Mouse (Mus musculus) heart, embryonic 12.5 days (tissue): ENCODE measurements around the gene Thsd4. TPM values are rescaled to one million over a fixed set of nuclear protein-coding genes. Genes with fewer than 3 reads are reported as not detected.

Source experiments
- ATAC-seq: fragments of 200-750 bp; cut with Nextera tagmentation; 2 replicates; pipeline ENCODE4 v1.8.0; 2017; ENCODE audit warnings: moderate TSS enrichment, moderate library complexity; ENCODE audit not compliant: insufficient number of reproducible peaks, low FRiP score
- H3K27ac ChIP-seq: fragments of 300-500 bp; sonication (generic); 2 replicates; pipeline ENCODE4 v1.5.1; 2016; ENCODE audit warnings: mild to moderate bottlenecking, moderate library complexity; ENCODE audit not compliant: poor library complexity, severe bottlenecking
- H3K27me3 ChIP-seq: fragments of 300-500 bp; sonication (generic); replicated peaks from 2 replicates; pipeline ENCODE4 v1.6.1; 2016; ENCODE audit warnings: mild to moderate bottlenecking, moderate library complexity
- H3K36me3 ChIP-seq: fragments of 300-500 bp; sonication (generic); 2 replicates; pipeline ENCODE4 v1.6.1; 2016; ENCODE audit warnings: mild to moderate bottlenecking, moderate library complexity
- H3K4me1 ChIP-seq: fragments of 300-500 bp; sonication (generic); replicated peaks from 2 replicates; pipeline ENCODE4 v1.6.1; 2016; ENCODE audit warnings: mild to moderate bottlenecking
- H3K4me2 ChIP-seq: fragments of 300-500 bp; sonication (generic); 2 replicates; pipeline ENCODE4 v1.6.1; 2016; ENCODE audit warnings: mild to moderate bottlenecking, moderate library complexity
- H3K4me3 ChIP-seq: fragments of 300-500 bp; sonication (generic); 2 replicates; pipeline ENCODE4 v1.5.1; 2016; ENCODE audit warnings: mild to moderate bottlenecking
- H3K9ac ChIP-seq: fragments of 300-500 bp; sonication (generic); 2 replicates; pipeline ENCODE4 v1.6.1; 2016; ENCODE audit warnings: mild to moderate bottlenecking, moderate library complexity
- H3K9me3 ChIP-seq: fragments of 300-500 bp; sonication (generic); replicated peaks from 2 replicates; pipeline ENCODE4 v1.6.1; 2016; ENCODE audit warnings: mild to moderate bottlenecking, moderate library complexity
- WGBS: fragments of 180-500 bp; shearing (Covaris S2); methylation state at CpG from one replicate; pipeline ENCODE4 v1.1.7; 2016; 5-methylcytosine and 5-hydroxymethylcytosine counted together
- polyA plus RNA-seq: library from polyadenylated mRNA; unstranded; fragments of >200 nt; fragmentation: Nextera tagmentation; extraction: Ambion mirVana; gene quantifications from 2 replicates; pipeline ENCODE4 v1.2.1, GENCODE M21; 2016

The Thsd4 gene
- polyA plus RNA-seq, 1 experiment from 2014 or later, result 12.4 TPM

DNA sequence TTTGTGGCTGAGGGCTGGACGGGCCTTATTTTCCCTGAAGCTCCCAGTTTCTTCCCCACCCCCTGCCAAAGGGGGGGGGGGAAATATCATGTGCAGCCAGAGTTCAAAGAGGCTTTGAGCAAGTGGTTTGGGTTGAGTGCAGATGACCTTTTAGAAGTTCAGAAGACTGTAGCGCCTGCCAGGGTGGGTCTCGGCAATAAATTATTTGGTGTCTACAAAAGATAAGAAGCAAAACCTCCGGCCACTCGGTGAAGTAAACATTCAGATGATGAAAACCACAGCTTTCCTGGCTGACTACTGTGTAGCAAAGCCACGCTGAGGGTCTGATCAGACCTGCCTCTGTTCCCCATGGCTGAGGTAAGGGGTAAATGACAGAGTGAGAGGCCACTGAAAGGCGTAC is 116.1 kb downstream of the Thsd4 start:
- Histone ChIP-seq H3K36me3 (no peaks in the 10 kb centered on the region), H3K4me2 (no peak overlapping the region), H3K4me1 (peaks cover 8% of the 10 kb centered on the region; the same call in 1 of the 2 replicates), H3K9me3 (no peaks in the 10 kb centered on the region), H3K9ac (no peak overlapping the region), H3K27me3 (no peaks in the 10 kb centered on the region), H3K4me3 (no peak overlapping the region), H3K27ac (no peak overlapping the region)
- ATAC-seq, result no peak
- WGBS, result 53% methylated on average over 7 of the region's 7 CpGs

DNA sequence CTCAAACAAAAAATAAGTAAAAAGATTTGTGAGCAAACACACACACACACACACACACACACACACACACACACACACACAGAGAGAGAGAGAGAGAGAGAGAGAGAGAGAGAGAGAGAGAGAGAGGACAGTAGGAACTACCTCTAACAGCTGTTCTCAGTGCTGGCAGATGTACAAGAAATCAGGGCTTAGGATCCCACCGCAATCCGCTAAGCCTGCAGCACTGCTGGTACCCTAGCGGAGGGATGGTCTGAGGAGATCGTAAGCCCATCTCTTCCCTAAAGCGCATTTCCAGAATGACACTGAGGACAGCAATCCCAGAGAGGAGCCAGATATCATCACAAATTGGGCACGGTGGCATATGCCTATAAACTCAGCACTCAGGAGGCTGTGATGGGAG is 119.2 kb downstream of the Thsd4 start:
- Histone ChIP-seq H3K4me2 (no peak overlapping the region), H3K27me3 (no peaks in the 10 kb centered on the region), H3K27ac (no peak overlapping the region), H3K4me1 (peaks cover 8% of the 10 kb centered on the region; the same call in 1 of the 2 replicates), H3K9me3 (no peaks in the 10 kb centered on the region), H3K4me3 (no peak overlapping the region), H3K9ac (no peak overlapping the region), H3K36me3 (no peaks in the 10 kb centered on the region)
- 94% methylated on average over 6 of the region's 6 CpGs for WGBS
- no peak for ATAC-seq

DNA sequence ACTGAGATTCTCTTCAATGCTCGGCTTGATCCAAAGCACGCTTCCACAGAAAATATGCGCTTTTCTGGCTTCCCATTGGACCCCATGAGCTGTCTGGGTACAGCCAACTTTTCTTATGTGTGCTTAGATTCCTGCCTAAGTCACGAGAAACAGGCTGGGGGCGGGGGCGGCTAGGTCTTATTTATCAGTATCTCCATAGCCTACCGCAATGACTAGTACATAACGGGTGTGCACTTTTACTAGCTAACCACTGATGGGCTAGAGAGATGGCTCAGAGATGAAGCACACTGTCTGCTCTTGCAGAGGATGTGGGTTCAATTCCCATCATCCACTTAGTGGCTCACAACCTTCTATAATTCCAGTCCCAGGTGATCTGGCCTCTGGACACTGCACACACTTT is 121.8 kb downstream of the Thsd4 start:
- no peak overlapping the region for H3K4me2 ChIP-seq
- no peaks in the 10 kb centered on the region for H3K9me3 ChIP-seq
- no peak overlapping the region for H3K27ac ChIP-seq
- H3K27me3 ChIP-seq, result no peaks in the 10 kb centered on the region
- no peak overlapping the region for H3K9ac ChIP-seq
- WGBS, result 87% methylated on average over 8 of the region's 8 CpGs
- ATAC-seq, result no peak
- H3K4me3 ChIP-seq, result no peak overlapping the region
- no peaks in the 10 kb centered on the region for H3K36me3 ChIP-seq
- 0 out of 2 replicates have a peak, but pooled peaks cover 2% of the 10 kb centered on the region for H3K4me1 ChIP-seq

DNA sequence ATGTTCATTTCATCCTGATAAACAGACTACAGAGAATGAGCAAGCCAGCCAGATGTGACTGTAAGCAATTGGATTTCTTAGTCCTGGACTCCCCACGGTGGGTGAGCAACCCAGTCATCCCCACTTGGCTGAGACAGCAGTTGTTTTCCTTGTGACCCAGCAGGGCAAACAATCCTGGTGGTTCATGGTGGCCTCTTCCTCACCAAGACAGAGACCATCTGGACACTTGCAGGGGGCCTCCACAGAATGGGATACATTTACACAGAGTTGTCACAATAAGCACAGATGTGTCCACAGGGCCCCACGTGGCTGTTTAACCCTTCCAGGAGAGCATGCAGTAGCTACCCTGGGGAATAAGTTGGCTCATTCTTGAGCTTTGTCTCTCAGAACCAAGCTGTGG is 123.8 kb downstream of the Thsd4 start:
- H3K4me2 ChIP-seq, result no peak overlapping the region
- H3K36me3 ChIP-seq, result peaks cover 4% of the 10 kb centered on the region; the same call in 1 of the 2 replicates
- H3K9ac ChIP-seq, result no peak overlapping the region
- no peaks in the 10 kb centered on the region for H3K27me3 ChIP-seq
- no peak overlapping the region for H3K27ac ChIP-seq
- no peak overlapping the region for H3K4me3 ChIP-seq
- H3K4me1 ChIP-seq, result 0 out of 2 replicates have a peak, but pooled peaks cover 2% of the 10 kb centered on the region
- H3K9me3 ChIP-seq, result no peaks in the 10 kb centered on the region
- no peak for ATAC-seq
- WGBS, result 45% methylated on average over 2 of the region's 2 CpGs

DNA sequence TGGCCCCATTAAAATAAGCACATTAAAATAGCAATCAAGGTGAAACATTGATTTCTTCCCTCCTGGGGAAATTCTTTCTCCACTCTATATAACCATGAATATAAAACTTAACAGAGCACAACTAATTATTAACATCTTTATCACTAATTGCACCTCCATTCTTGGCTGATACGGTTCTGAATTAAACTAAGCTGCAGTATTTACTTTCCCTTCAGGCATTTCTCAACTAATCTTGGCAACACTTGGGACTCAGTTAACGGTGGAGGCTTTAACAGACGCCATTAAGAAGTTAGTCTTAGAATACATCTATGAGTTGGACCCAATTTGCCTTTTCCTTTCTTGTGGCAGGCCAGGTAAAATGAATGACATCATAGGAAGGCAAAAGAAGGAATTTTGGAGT is 125.8 kb downstream of the Thsd4 start:
- no peak for ATAC-seq
- H3K9ac ChIP-seq, result no peak overlapping the region
- H3K4me1 ChIP-seq, result 0 out of 2 replicates have a peak, but pooled peaks cover under 1% of the 10 kb centered on the region
- no peak overlapping the region for H3K27ac ChIP-seq
- 79% methylated on average over 3 of the region's 3 CpGs for WGBS
- no peaks in the 10 kb centered on the region for H3K9me3 ChIP-seq
- H3K4me3 ChIP-seq, result no peak overlapping the region
- H3K4me2 ChIP-seq, result no peak overlapping the region
- no peaks in the 10 kb centered on the region for H3K27me3 ChIP-seq
- peaks cover 4% of the 10 kb centered on the region; the same call in 1 of the 2 replicates for H3K36me3 ChIP-seq

DNA sequence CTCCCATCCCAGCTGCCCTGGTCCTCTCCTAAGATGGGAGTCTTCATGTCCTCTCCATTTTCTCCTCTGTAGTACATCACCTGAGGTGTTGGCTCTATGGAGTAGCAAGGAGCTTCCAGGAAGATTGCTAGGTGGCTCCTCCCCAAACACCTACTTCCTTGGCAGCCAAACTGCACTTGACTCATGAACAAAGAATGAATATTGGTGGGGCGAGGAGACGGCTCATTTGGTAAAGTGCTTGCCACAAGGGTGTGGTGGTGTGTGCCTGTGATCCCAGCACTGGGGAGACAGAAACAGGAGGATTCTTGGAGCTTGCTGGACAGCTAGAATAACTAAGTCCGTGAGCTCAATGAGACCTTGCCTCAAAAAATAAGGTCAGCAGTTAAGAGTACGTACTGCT is 128.9 kb downstream of the Thsd4 start:
- peaks cover 4% of the 10 kb centered on the region; the same call in 1 of the 2 replicates for H3K36me3 ChIP-seq
- no peaks in the 10 kb centered on the region for H3K4me1 ChIP-seq
- H3K27me3 ChIP-seq, result no peaks in the 10 kb centered on the region
- H3K9me3 ChIP-seq, result no peaks in the 10 kb centered on the region
- no peak overlapping the region for H3K27ac ChIP-seq
- no peak overlapping the region for H3K4me3 ChIP-seq
- ATAC-seq, result no peak
- H3K4me2 ChIP-seq, result no peak overlapping the region
- WGBS, result 80% methylated on average over 4 of the region's 4 CpGs
- no peak overlapping the region for H3K9ac ChIP-seq

DNA sequence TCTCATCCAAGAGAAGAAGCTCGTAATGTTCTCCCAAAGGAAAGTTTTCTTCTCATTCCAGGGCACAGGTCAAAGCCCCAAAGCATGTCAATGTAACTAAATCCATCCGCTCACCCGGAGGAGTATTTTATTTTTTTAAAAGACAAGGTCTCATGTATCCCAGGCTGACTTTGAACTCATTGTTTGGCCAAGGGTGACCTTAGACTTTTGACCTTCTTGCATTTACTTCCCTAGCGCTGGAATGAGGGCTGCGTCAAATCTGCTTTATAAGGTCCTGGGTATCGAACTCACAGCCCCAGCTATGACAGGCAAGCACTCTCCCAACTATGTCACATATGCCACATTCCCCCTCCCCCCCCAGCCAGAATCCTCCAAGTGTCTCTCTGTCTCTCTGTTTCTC is 137.1 kb downstream of the Thsd4 start:
- 81% methylated on average over 6 of the region's 6 CpGs for WGBS
- Histone ChIP-seq H3K9ac (no peak overlapping the region), H3K36me3 (no peaks in the 10 kb centered on the region), H3K27me3 (no peaks in the 10 kb centered on the region), H3K4me3 (no peak overlapping the region), H3K27ac (no peak overlapping the region), H3K9me3 (no peaks in the 10 kb centered on the region), H3K4me1 (no peaks in the 10 kb centered on the region), H3K4me2 (no peak overlapping the region)
- ATAC-seq, result no peak

DNA sequence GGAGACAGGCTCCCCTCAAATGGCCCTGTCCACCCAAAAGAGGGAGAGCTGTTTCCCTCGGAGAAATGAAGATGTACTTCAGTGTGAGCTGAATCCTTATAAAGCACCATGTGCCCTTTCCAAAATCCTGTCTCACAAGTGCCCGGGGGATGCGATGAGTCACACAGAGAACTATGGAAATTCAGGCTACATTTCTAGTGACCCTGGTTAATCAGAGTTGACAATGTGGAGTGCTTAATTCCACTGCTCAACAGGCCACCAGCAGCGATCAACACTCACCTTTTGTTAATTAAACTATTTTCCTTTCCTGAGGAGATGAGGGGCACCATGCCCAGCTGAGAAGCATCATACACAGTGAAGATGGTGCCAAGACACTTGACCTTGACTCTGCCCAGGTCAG is 138.9 kb downstream of the Thsd4 start:
- no peak overlapping the region for H3K4me3 ChIP-seq
- 69% methylated on average over 4 of the region's 4 CpGs for whole genome bisulfite sequencing

DNA sequence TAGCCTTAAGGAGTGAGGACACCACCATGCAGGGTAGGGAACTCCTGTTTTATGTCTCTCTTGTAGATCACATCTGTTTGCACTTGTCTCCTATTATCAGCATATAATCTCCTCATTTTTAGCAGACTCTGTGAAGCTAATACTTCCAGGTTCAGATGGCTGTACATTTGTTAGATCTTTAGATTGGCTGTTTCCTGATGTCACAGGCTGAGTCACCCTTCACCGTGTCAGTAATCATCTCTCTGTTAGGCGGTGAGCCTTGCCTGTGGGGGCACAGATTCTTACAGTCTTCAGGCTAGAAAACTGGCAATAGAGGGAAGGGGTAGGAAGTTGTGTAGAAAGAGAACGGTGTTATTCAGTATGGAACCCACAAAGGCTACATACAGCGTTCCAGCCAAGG is 139.3 kb downstream of the Thsd4 start:
- 68% methylated on average over 4 of the region's 4 CpGs for WGBS
- H3K27me3 ChIP-seq, result no peaks in the 10 kb centered on the region
- H3K36me3 ChIP-seq, result no peaks in the 10 kb centered on the region
- no peak overlapping the region for H3K4me3 ChIP-seq
- H3K4me2 ChIP-seq, result no peak overlapping the region
- no peak overlapping the region for H3K27ac ChIP-seq
- H3K9ac ChIP-seq, result no peak overlapping the region
- H3K4me1 ChIP-seq, result no peaks in the 10 kb centered on the region
- no peaks in the 10 kb centered on the region for H3K9me3 ChIP-seq
- no peak for ATAC-seq

More for the DNA sequence above, 138.9 kb downstream of the Thsd4 start:
- ATAC-seq, result no peak
- H3K4me1 ChIP-seq, result no peaks in the 10 kb centered on the region
- H3K27me3 ChIP-seq, result no peaks in the 10 kb centered on the region
- H3K36me3 ChIP-seq, result no peaks in the 10 kb centered on the region
- H3K9ac ChIP-seq, result no peak overlapping the region
- no peak overlapping the region for H3K4me2 ChIP-seq
- H3K9me3 ChIP-seq, result no peaks in the 10 kb centered on the region
- no peak overlapping the region for H3K27ac ChIP-seq

DNA sequence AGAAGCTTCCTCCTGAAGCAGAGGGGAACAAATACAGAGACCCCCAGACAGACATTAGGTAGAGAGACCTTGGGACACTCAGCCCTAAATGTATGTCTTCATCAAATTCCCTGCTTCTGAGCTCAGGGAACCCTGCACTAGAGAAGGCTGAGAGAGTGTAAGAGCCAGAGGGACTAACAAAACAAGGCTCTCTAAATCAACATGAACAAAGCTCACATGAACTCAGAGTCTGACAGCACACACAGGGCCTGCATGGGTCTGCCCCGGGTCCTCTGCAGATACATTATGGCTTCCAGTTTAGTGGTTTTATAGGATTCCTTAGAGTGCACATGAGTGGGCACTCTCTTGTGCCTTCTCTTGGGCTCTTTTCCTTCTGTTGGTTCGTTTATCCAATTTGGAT is 140.8 kb downstream of the Thsd4 start:
- Histone ChIP-seq H3K27ac (no peak overlapping the region), H3K4me3 (no peak overlapping the region), H3K4me1 (no peaks in the 10 kb centered on the region), H3K4me2 (no peak overlapping the region), H3K9me3 (no peaks in the 10 kb centered on the region), H3K36me3 (no peaks in the 10 kb centered on the region), H3K27me3 (no peaks in the 10 kb centered on the region), H3K9ac (no peak overlapping the region)
- ATAC-seq, result no peak
- 73% methylated on average over 2 of the region's 2 CpGs for WGBS

DNA sequence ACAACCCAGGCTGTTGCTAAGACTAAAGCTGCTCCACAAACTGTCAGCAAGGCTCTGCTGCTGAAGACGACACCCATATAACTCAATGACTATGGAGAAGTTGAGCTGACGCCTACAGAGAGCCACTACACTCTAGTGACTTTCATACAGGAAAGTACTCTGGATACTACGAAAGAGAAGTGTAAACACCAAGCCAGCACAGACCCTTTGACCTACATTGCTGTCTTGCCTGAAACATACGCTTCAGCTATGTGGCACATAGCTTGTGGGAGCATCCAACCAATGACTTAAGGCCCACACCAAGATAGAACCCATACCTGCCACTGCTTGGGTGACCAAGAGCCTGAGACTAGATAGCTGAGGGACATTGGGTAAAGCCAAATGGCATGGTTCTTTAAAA is 141.3 kb downstream of the Thsd4 start:
- WGBS, result 79% methylated on average over 4 of the region's 4 CpGs
- no peak overlapping the region for H3K4me3 ChIP-seq
- H3K27me3 ChIP-seq, result no peaks in the 10 kb centered on the region
- ATAC-seq, result no peak
- no peak overlapping the region for H3K9ac ChIP-seq
- H3K4me2 ChIP-seq, result no peak overlapping the region
- no peaks in the 10 kb centered on the region for H3K36me3 ChIP-seq
- H3K27ac ChIP-seq, result no peak overlapping the region
- H3K9me3 ChIP-seq, result no peaks in the 10 kb centered on the region
- no peaks in the 10 kb centered on the region for H3K4me1 ChIP-seq

DNA sequence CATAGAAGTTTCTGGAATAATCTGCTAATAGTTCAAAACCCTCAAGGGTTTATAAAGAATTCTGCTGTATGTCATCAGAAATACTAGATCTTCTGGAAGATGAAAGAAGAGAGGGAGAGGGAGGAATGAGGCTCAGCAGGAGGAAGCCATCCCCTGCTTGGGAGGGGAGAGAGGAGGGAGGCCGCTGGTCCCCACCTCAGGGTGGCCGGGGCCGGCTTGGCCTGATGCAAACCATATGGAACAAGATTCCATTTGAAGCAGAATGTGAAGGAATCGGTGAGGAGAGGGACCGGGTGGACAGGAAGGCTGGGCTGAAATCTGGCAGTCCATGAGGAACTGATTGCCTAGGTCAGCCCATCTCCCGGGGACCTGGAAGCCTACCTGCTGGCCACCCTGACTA is 143.6 kb downstream of the Thsd4 start:
- no peak overlapping the region for H3K27ac ChIP-seq
- 61% methylated on average over 6 of the region's 6 CpGs for WGBS
- H3K9ac ChIP-seq, result no peak overlapping the region
- no peaks in the 10 kb centered on the region for H3K27me3 ChIP-seq
- 0 out of 2 replicates have a peak, but pooled peaks cover 3% of the 10 kb centered on the region for H3K4me1 ChIP-seq
- H3K36me3 ChIP-seq, result no peaks in the 10 kb centered on the region
- H3K4me2 ChIP-seq, result no peak overlapping the region
- no peaks in the 10 kb centered on the region for H3K9me3 ChIP-seq
- no peak for ATAC-seq
- no peak overlapping the region for H3K4me3 ChIP-seq
